Mouse (Mus musculus): ENCODE measurements at regions not wholly inside any gene's neighbourhood (a gene's known extent, or its start where the extent isn't known, plus 50 kb on each side); places are given as distances from the start of the nearest gene placed in this dataset.

- Histone ChIP-seq H3K9ac (ENCODE audit: insufficient read depth, low read depth, low read length, poor library complexity, severe bottlenecking) (no peak overlapping the region), H3K36me3 (ENCODE audit: control insufficient read depth, insufficient read depth, low read length, poor library complexity, severe bottlenecking) (no peaks in the 10 kb centered on the region), H3K4me3 (ENCODE audit: insufficient read depth in 1 of 2, low read depth in 1 of 2, low read length in 2 of 2, poor library complexity in 1 of 2, severe bottlenecking in 1 of 2) (no peak overlapping the region), H3K27ac (ENCODE audit: insufficient read depth, low read depth, low read length, poor library complexity, severe bottlenecking) (no peak overlapping the region), H3K9me3 (ENCODE audit: control insufficient read depth, insufficient read depth, low read depth, low read length) (no peaks in the 10 kb centered on the region), H3K4me1 (ENCODE audit: control insufficient read depth in 2 of 2, insufficient read depth in 2 of 2, low read length in 2 of 2, poor library complexity in 1 of 2) (0 out of 4 replicates have a peak, but pooled peaks cover 0 to 1% of the 10 kb centered on the region in 2 experiments)
- TF ChIP-seq MAFK (IDR thresholded peaks at IDR 0.05; ENCODE audit: insufficient read depth, low read depth, low read length) (no peak), CHD2 (IDR thresholded peaks at IDR 0.05; ENCODE audit: low read depth, low read length) (no peak), ZNF384 (IDR thresholded peaks at IDR 0.05; ENCODE audit: low read depth, low read length) (no peak), ZC3H11A (IDR thresholded peaks at IDR 0.05; ENCODE audit: borderline replicate concordance, low read depth, low read length) (no peak), HCFC1 (IDR thresholded peaks at IDR 0.05; ENCODE audit: borderline replicate concordance, insufficient read depth, low read length) (no peak)
- in situ Hi-C loops (cut with MboI; ENCODE audit: low sequenced_read_pairs in 2 of 2, unreplicated experiment in 2 of 2), result no loop called here
- no peak for DNase-seq (ENCODE audit: low read depth, low spot score)
Observed at GRCm38 (mm10) chr6:127240472-127241375, 88.7 kb upstream of the Ccnd2 start.

GRCm38 (mm10) chr6:127241693-127242425 lies 89.9 kb upstream of the Ccnd2 start:
- Histone ChIP-seq H3K9me3 (ENCODE audit: control insufficient read depth, insufficient read depth, low read depth, low read length) (no peaks in the 10 kb centered on the region), H3K27ac (ENCODE audit: insufficient read depth, low read depth, low read length, poor library complexity, severe bottlenecking) (no peak overlapping the region), H3K4me1 (ENCODE audit: control insufficient read depth in 2 of 2, insufficient read depth in 2 of 2, low read length in 2 of 2, poor library complexity in 1 of 2) (peaks cover 1 to 3% of the 10 kb centered on the region in 2 experiments; a peak in 1 of 4 replicates), H3K36me3 (ENCODE audit: control insufficient read depth, insufficient read depth, low read length, poor library complexity, severe bottlenecking) (no peaks in the 10 kb centered on the region), H3K9ac (ENCODE audit: insufficient read depth, low read depth, low read length, poor library complexity, severe bottlenecking) (no peak overlapping the region), H3K4me3 (ENCODE audit: insufficient read depth in 1 of 2, low read depth in 1 of 2, low read length in 2 of 2, poor library complexity in 1 of 2, severe bottlenecking in 1 of 2) (no peak overlapping the region)
- no peak for DNase-seq (ENCODE audit: low read depth, low spot score)
- in situ Hi-C loops (cut with MboI; ENCODE audit: low sequenced_read_pairs in 2 of 2, unreplicated experiment in 2 of 2), result no loop called here
- TF ChIP-seq ZC3H11A (IDR thresholded peaks at IDR 0.05; ENCODE audit: borderline replicate concordance, low read depth, low read length) (no peak), ZNF384 (IDR thresholded peaks at IDR 0.05; ENCODE audit: low read depth, low read length) (no peak), MAFK (IDR thresholded peaks at IDR 0.05; ENCODE audit: insufficient read depth, low read depth, low read length) (no peak), HCFC1 (IDR thresholded peaks at IDR 0.05; ENCODE audit: borderline replicate concordance, insufficient read depth, low read length) (no peak), CHD2 (IDR thresholded peaks at IDR 0.05; ENCODE audit: low read depth, low read length) (no peak)

- Histone ChIP-seq H3K36me3 (ENCODE audit: control insufficient read depth, insufficient read depth, low read length, poor library complexity, severe bottlenecking) (no peaks in the 10 kb centered on the region), H3K9ac (ENCODE audit: insufficient read depth, low read depth, low read length, poor library complexity, severe bottlenecking) (no peak overlapping the region), H3K27ac (ENCODE audit: insufficient read depth, low read depth, low read length, poor library complexity, severe bottlenecking) (no peak overlapping the region), H3K9me3 (ENCODE audit: control insufficient read depth, insufficient read depth, low read depth, low read length) (no peaks in the 10 kb centered on the region), H3K4me1 (ENCODE audit: control insufficient read depth in 2 of 2, insufficient read depth in 2 of 2, low read length in 2 of 2, poor library complexity in 1 of 2) (peaks cover 1 to 3% of the 10 kb centered on the region in 2 experiments; a peak in 2 of 4 replicates), H3K4me3 (ENCODE audit: insufficient read depth in 1 of 2, low read depth in 1 of 2, low read length in 2 of 2, poor library complexity in 1 of 2, severe bottlenecking in 1 of 2) (no peak overlapping the region)
- no peak for DNase-seq (ENCODE audit: low read depth, low spot score)
- no peak for TF ChIP-seq CHD2 (IDR thresholded peaks at IDR 0.05; ENCODE audit: low read depth, low read length)
- no peak for TF ChIP-seq HCFC1 (IDR thresholded peaks at IDR 0.05; ENCODE audit: borderline replicate concordance, insufficient read depth, low read length)
- TF ChIP-seq ZNF384 (IDR thresholded peaks at IDR 0.05; ENCODE audit: low read depth, low read length), result no peak
- no peak for TF ChIP-seq MAFK (IDR thresholded peaks at IDR 0.05; ENCODE audit: insufficient read depth, low read depth, low read length)
- no peak for TF ChIP-seq ZC3H11A (IDR thresholded peaks at IDR 0.05; ENCODE audit: borderline replicate concordance, low read depth, low read length)
- in situ Hi-C loops (cut with MboI; ENCODE audit: low sequenced_read_pairs in 2 of 2, unreplicated experiment in 2 of 2), result no loop called here
Observed at GRCm38 (mm10) chr6:127243032-127243431, 91.0 kb upstream of the Ccnd2 start.

- Histone ChIP-seq H3K27ac (ENCODE audit: insufficient read depth, low read depth, low read length, poor library complexity, severe bottlenecking) (no peak overlapping the region), H3K9me3 (ENCODE audit: control insufficient read depth, insufficient read depth, low read depth, low read length) (no peaks in the 10 kb centered on the region), H3K4me1 (ENCODE audit: control insufficient read depth in 2 of 2, insufficient read depth in 2 of 2, low read length in 2 of 2, poor library complexity in 1 of 2) (peaks cover 4 to 9% of the 10 kb centered on the region in 2 experiments; a peak in 3 of 4 replicates), H3K4me3 (ENCODE audit: insufficient read depth in 1 of 2, low read depth in 1 of 2, low read length in 2 of 2, poor library complexity in 1 of 2, severe bottlenecking in 1 of 2) (no peak overlapping the region), H3K9ac (ENCODE audit: insufficient read depth, low read depth, low read length, poor library complexity, severe bottlenecking) (no peak overlapping the region), H3K36me3 (ENCODE audit: control insufficient read depth, insufficient read depth, low read length, poor library complexity, severe bottlenecking) (no peaks in the 10 kb centered on the region)
- no peak for DNase-seq (ENCODE audit: low read depth, low spot score)
- in situ Hi-C loops (cut with MboI; ENCODE audit: low sequenced_read_pairs in 2 of 2, unreplicated experiment in 2 of 2), result no loop called here
- no peak for TF ChIP-seq MAFK (IDR thresholded peaks at IDR 0.05; ENCODE audit: insufficient read depth, low read depth, low read length)
- TF ChIP-seq ZC3H11A (IDR thresholded peaks at IDR 0.05; ENCODE audit: borderline replicate concordance, low read depth, low read length), result no peak
- TF ChIP-seq CHD2 (IDR thresholded peaks at IDR 0.05; ENCODE audit: low read depth, low read length), result no peak
- TF ChIP-seq ZNF384 (IDR thresholded peaks at IDR 0.05; ENCODE audit: low read depth, low read length), result no peak
- no peak for TF ChIP-seq HCFC1 (IDR thresholded peaks at IDR 0.05; ENCODE audit: borderline replicate concordance, insufficient read depth, low read length)
Observed at GRCm38 (mm10) chr6:127245814-127246440, 93.9 kb upstream of the Ccnd2 start.

Data from ES-E14 (cell line).